Mouse (Mus musculus) bone marrow, adult 2 months (tissue): Measurements from ENCODE around the gene Vgll4. TPM values are rescaled to one million over a fixed set of nuclear protein-coding genes. Genes with fewer than 3 reads are reported as not detected.
A peak's percentile ranks its signal among the peaks of the same experiment; 100 is the strongest.
"Not testable (repeated sequence)": the region's sequence is repeated elsewhere in the genome, so short reads cannot be mapped to it uniquely, and the experiment has no call there.

Source experiments
- H3K27ac ChIP-seq: fragments of 200-500 bp; 2 replicates; pipeline ENCODE4 v1.5.1; 2012; ENCODE audit warnings: low read depth, mild to moderate bottlenecking, control low read depth, inconsistent platforms, low read length; ENCODE audit not compliant: control insufficient read depth, poor library complexity, insufficient read depth
- H3K4me1 ChIP-seq: fragments of 200-500 bp; 2 replicates; pipeline ENCODE4 v1.6.1; 2011; ENCODE audit warnings: low read length; ENCODE audit not compliant: control insufficient read depth, insufficient read depth
- H3K4me3 ChIP-seq: fragments of 200-500 bp; replicated peaks from 2 replicates; pipeline ENCODE3; 2011; ENCODE audit warnings: mild to moderate bottlenecking, low read depth, low read length, control low read depth; ENCODE audit not compliant: control insufficient read depth
- CTCF ChIP-seq: fragments of 200-500 bp; IDR thresholded peaks from 2 replicates; pipeline ENCODE4 v1.5.1; 2011; ENCODE audit warnings: low read length, control low read depth; ENCODE audit not compliant: control insufficient read depth, insufficient read depth
- POLR2A ChIP-seq: fragments of 200-500 bp; IDR thresholded peaks from 2 replicates; pipeline ENCODE4 v1.6.1; 2011; ENCODE audit warnings: low read depth, mild to moderate bottlenecking, control low read depth, low read length, borderline replicate concordance; ENCODE audit not compliant: control insufficient read depth
- WGBS: fragments of 180-500 bp; shearing (Covaris S2); methylation state at CpG from one replicate; pipeline ENCODE4 v1.1.7; 2018; 5-methylcytosine and 5-hydroxymethylcytosine counted together
- polyA plus RNA-seq: library from polyadenylated mRNA; stranded (reverse); fragments of >200 nt; gene quantifications from 2 replicates; pipeline ENCODE4 v1.2.4, GENCODE M21; 2011; ENCODE audit warnings: low replicate concordance; ENCODE audit not compliant: missing spikeins, insufficient read depth, insufficient read length

The Vgll4 gene
- polyA plus RNA-seq, 1 experiment, result 9.9 TPM

DNA sequence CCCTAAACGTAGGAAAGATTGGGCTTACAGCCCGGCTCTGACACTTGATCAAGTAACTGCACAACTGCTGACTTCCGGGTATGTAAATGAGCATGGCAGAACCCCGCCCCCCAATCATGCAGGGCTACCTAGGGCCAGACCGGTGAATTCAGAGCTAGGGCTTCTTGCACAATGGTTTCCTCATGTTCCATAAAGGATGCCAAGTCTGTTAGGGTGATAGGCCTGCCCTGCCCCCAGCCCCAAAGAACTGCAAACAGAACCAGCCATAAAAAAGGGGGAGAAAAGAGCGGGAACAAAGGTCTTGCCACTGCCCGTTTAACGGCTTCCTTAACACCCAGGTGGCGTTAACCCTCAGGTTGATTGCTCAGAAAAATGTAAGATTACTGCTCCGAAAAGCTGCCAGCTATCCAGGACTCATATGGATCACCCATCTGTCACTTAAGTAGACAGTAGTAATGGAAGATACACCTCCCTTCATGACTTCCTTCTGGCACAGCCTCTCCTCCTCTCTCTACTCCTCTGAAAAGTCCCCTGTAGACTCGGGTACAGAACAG, 39.7 kb downstream of the Vgll4 start:
- Histone ChIP-seq H3K4me1 (no peaks in the 10 kb centered on the region; the same call in 1 of the 2 replicates), H3K27ac (no peak overlapping the region), H3K4me3 (no peak overlapping the region)
- TF ChIP-seq CTCF (no peak), POLR2A (no peak)
- 24% methylated on average over 11 of the region's 11 CpGs for WGBS

- Histone ChIP-seq H3K4me1 (no peaks in the 10 kb centered on the region; the same call in 1 of the 2 replicates), H3K4me3 (no peak overlapping the region), H3K27ac (no peak overlapping the region)
- TF ChIP-seq CTCF, result peak; percentile 34; the same call in 1 of the 2 replicates
- TF ChIP-seq POLR2A, result no peak
Observed at GRCm38 (mm10) chr6:114929346-114929745, 40.4 kb downstream of the Vgll4 start.

DNA sequence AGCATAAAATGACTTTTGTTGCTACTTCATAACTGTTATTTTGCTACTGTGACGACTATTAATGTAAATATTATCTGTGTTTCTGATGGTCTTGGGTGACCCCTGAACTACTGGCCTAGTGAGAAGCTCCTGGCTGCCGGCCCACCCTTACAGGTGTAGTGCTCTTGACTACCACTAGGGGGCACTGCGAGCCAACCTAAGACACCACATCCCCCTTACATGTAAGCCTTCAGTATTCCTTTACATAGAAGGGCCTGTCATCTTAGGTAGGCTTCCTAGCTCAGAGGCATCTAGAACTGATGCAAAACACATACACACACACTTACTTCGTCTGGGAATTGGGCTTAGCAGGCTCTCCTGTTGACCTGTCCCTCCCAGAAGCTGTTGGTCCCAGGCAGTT, 41.3 kb downstream of the Vgll4 start:
- H3K4me1 ChIP-seq, result no peaks in the 10 kb centered on the region; the same call in 1 of the 2 replicates
- 13% methylated on average over 4 of the region's 4 CpGs for WGBS
- no peak overlapping the region for H3K4me3 ChIP-seq
- H3K27ac ChIP-seq, result no peak overlapping the region
- no peak for TF ChIP-seq POLR2A
- TF ChIP-seq CTCF, result peak; percentile 93

- H3K4me3 ChIP-seq, result no peak overlapping the region
- WGBS, result 81% methylated on average over 5 of the region's 5 CpGs
- no peaks in the 10 kb centered on the region; the same call in 1 of the 2 replicates for H3K4me1 ChIP-seq
- no peak overlapping the region for H3K27ac ChIP-seq
- TF ChIP-seq CTCF (peak; percentile 54), POLR2A (no peak)
Observed at GRCm38 (mm10) chr6:114927400-114927799, 42.4 kb downstream of the Vgll4 start.

DNA sequence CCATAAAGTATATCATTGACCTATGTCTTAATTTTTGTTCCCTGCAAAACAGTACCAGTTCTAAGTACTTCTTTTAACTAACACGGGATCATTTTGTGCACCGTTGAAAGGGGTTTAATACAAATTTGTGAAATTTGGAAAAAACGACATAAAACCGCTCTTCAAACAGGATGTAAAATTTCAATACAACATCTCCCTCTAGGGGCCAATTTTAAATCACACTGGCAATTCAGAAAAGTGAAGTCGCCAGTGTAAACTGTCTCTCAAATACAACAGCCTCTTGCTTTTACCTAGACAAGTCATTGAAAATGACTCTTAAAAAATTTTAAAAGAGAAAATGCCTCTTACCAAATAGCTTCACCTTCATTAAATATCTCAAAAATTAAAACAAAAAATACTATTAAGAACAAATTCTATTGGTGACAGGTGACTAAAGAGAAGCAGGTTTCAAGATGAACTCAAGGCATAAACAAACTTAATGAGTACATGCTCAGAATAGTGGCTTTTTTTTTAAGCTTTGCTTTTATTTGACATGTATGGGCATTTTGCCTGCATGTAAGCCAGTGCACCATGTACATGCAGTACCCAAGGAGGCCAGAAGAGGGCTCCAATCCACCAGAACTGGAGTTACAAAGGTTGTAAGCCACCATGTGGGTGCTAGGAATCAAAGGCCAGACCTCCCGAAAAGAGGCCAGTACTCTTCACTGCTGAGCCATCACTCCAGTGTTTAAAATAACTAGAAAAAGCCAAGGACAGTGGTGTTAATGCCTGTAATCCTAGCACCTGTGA, 43.2 kb downstream of the Vgll4 start:
- 13% methylated on average over 6 of the region's 6 CpGs for whole genome bisulfite sequencing
- Histone ChIP-seq H3K27ac (no peak overlapping the region), H3K4me3 (no peak overlapping the region), H3K4me1 (no peaks in the 10 kb centered on the region; the same call in 1 of the 2 replicates)
- no peak for TF ChIP-seq POLR2A
- peak; percentile 41; the same call in 1 of the 2 replicates for TF ChIP-seq CTCF

GRCm38 (mm10) chr6:114925196-114925595, 44.6 kb downstream of the Vgll4 start:
- 86% methylated on average over 4 of the region's 4 CpGs for WGBS
- no peak overlapping the region for H3K27ac ChIP-seq
- no peak overlapping the region for H3K4me3 ChIP-seq
- TF ChIP-seq CTCF (no peak), POLR2A (no peak)
- H3K4me1 ChIP-seq, result no peaks in the 10 kb centered on the region; the same call in 1 of the 2 replicates

GRCm38 (mm10) chr6:114922355-114923096, 47.3 kb downstream of the Vgll4 start:
- 0 out of 2 replicates have a peak, but pooled peaks have one; percentile 20 for TF ChIP-seq CTCF
- peaks cover 13% of the 10 kb centered on the region for H3K4me1 ChIP-seq
- not testable (repeated sequence) for H3K4me3 ChIP-seq, H3K27ac ChIP-seq
- 54% methylated on average over 7 of the region's 7 CpGs for WGBS

DNA sequence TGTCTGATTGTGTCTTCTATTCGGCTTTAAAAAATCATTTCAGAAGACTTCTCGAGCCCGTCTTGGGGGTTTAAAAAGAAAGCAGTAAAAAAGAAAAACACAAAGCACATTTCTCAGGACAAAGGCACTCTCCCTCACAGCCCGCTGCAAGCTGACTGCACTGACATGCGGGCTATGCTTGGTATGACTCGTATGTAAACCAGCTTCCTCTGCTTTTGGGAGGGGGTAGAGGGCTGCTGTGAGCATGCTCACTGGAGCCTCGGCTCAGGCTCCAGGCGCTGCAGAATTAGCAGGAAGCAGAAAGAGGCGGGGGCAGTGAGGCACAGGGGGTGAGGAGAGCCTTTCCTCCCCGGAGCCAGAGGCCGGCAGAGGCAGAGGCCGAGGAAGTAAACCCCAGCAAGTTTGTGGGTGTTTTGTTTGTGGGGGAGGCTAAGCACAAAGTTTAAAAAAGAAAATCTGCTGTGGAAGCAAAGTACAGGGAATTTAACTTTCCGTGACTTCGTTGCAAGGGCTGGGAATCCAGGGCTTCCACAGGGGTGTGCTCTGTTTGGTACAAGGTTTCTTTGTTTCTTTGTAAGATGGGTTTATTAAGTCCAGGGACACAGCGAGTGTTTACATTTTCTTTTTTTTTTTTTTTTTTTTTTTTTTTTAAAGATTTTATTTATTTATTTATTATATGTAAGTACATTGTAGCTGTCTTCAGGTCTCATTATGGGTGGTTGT, 48.0 kb downstream of the Vgll4 start:
- Histone ChIP-seq H3K27ac (peak overlapping the region; percentile 20), H3K4me3 (peak overlapping the region; percentile 38), H3K4me1 (peaks cover 13% of the 10 kb centered on the region)
- TF ChIP-seq POLR2A (peak; percentile 83), CTCF (no peak)
- 2% methylated on average over 15 of the region's 15 CpGs for WGBS
